Mouse (Mus musculus) limb, embryonic 11.5 days (tissue): Measurements from ENCODE around the gene Cacna1i. TPM values are rescaled to one million over a fixed set of nuclear protein-coding genes. Genes with fewer than 3 reads are reported as not detected.
A peak's percentile ranks its signal among the peaks of the same experiment; 100 is the strongest.

Experiments used
- ATAC-seq: fragments of 200-750 bp; cut with Nextera tagmentation; 2 replicates; pipeline ENCODE4 v1.8.0; 2017; ENCODE audit warnings: low read depth; ENCODE audit not compliant: insufficient number of reproducible peaks, low FRiP score, low TSS enrichment
- DNase-seq: peaks from one replicate; pipeline ENCODE4 v3.0.0-alpha.2; 2015; ENCODE audit warnings: low spot score
- H3K27ac ChIP-seq: fragments of 300-500 bp; sonication (generic); replicated peaks from 2 replicates; pipeline ENCODE4 v1.5.1; 2014; ENCODE audit warnings: low read depth, mild to moderate bottlenecking, low read length
- H3K27me3 ChIP-seq: fragments of 300-500 bp; sonication (generic); 2 replicates; pipeline ENCODE4 v1.6.1; 2014; ENCODE audit warnings: mild to moderate bottlenecking, low read length, mixed read lengths; ENCODE audit not compliant: control insufficient read depth, insufficient read depth
- H3K36me3 ChIP-seq: fragments of 300-500 bp; sonication (generic); 2 replicates; pipeline ENCODE4 v1.6.1; 2014; ENCODE audit warnings: mild to moderate bottlenecking, low read length, moderate library complexity, mixed read lengths; ENCODE audit not compliant: control insufficient read depth, insufficient read depth
- H3K4me1 ChIP-seq: fragments of 300-500 bp; sonication (generic); 2 replicates; pipeline ENCODE4 v1.6.1; 2014; ENCODE audit warnings: low read length, mixed read lengths; ENCODE audit not compliant: control insufficient read depth, insufficient read depth
- H3K4me2 ChIP-seq: fragments of 300-500 bp; sonication (generic); 2 replicates; pipeline ENCODE4 v1.6.1; 2014; ENCODE audit warnings: low read depth, mild to moderate bottlenecking, moderate library complexity; ENCODE audit not compliant: severe bottlenecking
- H3K4me3 ChIP-seq: fragments of 300-500 bp; sonication (generic); 2 replicates; pipeline ENCODE4 v1.5.1; 2014; ENCODE audit warnings: low read depth, low read length
- H3K9ac ChIP-seq: fragments of 300-500 bp; sonication (generic); 2 replicates; pipeline ENCODE4 v1.6.1; 2014; ENCODE audit warnings: mild to moderate bottlenecking, low read length
- H3K9me3 ChIP-seq: fragments of 300-500 bp; sonication (generic); 2 replicates; pipeline ENCODE4 v1.6.1; 2016; ENCODE audit warnings: low read length; ENCODE audit not compliant: control insufficient read depth
- WGBS: fragments of 180-500 bp; shearing (Covaris S2); extraction: QIAGEN DNeasy Blood & Tissue Kit; methylation state at CpG from one replicate; pipeline ENCODE4 v1.1.7; 2014; 5-methylcytosine and 5-hydroxymethylcytosine counted together
- polyA plus RNA-seq: library from polyadenylated mRNA; unstranded; fragments of >200 nt; fragmentation: Nextera tagmentation; extraction: Ambion mirVana; gene quantifications from 2 replicates; pipeline ENCODE4 v1.2.1, GENCODE M21; 2014

Gene Cacna1i
- polyA plus RNA-seq, 1 experiment from 2014 or later: not detected

DNA sequence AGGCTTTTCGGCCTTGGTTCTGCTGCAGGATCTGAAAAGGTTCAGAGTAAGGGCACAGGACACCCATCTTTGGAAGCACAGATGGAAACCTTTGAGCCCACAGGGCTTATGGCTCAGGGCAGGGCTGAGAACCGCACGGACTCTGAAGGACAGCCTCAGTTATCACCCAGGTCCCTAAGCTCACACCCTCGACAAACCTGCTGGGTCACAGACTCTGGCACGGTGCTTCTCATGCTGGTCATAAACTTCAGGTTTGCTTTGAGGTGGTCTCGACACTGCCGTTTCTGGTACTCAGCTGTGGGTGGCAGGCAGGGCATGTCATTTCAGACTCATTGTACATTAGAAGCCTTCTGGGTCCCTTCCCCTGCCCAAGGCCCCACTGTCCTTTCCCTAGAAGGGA is 25.9 kb upstream of the Cacna1i start:
- Histone ChIP-seq H3K4me3 (no peak overlapping the region), H3K27ac (no peak overlapping the region), H3K4me2 (no peak overlapping the region), H3K36me3 (peaks cover 24% of the 10 kb centered on the region; the same call in 1 of the 2 replicates), H3K9me3 (no peaks in the 10 kb centered on the region), H3K27me3 (no peaks in the 10 kb centered on the region), H3K4me1 (peaks cover 15% of the 10 kb centered on the region), H3K9ac (no peak overlapping the region)
- DNase-seq (no peak), ATAC-seq (no peak)
- 77% methylated on average over 7 of the region's 7 CpGs for WGBS

DNA sequence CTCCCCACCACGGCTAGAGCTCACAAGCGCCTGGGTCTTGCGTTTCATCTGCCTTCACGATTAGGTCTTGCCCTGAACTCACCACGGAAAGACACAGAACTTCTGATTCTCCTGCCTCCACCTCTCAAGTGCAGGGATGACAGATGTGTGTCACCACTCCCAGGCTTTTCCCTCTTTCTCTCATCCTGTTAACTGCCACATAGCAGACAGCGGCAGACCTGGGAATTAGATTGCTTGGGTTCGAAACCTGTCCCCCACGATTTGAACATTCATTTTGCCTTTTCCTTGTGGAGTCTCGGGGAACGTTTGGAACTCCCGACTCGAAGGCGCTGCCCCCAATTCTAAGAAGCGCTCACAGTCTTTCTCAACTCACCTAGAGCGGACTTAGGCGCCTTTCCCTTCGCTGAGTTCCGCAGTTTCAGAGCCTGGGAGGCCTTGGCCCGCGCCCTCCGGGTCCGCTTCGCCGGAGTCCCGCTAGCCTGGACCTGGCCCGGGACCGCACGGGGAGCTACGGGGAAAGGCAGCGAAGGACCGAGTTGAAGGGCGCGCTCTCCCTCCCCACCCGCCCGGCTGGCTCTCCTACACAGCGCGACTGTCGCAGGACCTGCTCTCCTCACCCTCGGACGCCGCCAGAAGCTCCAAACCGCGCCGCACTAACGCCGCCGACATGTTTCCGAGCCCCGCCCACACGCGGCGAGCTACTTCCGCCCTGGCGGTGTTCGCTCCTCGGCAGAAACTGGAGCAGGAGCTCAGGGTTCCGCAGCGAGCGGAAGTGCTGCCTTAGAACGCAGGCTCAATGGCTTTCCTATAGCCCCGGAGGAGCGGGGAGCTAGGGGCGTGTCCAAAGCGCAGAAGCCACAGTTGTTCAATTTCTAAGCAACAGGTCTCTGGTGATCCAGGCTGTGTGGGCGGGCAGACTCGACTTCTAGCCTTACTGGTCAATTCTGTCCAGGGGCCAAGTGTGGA is 23.1 kb upstream of the Cacna1i start, which contains the start of gene Rps19bp1:
Gene Rps19bp1 (minus strand): TSS at position 706 of the 966 bp plus-strand sequence.
- peak within 1 kb of the TSS; percentile 73 for H3K4me2 ChIP-seq
- H3K9ac ChIP-seq: peak within 1 kb of the TSS; percentile 67
- WGBS: 1% methylated on average over 66 of the region's 66 CpGs
- peak; percentile 81 for ATAC-seq
- peak within 1 kb of the TSS; percentile 72 for H3K4me3 ChIP-seq
- peak within 1 kb of the TSS; percentile 3; the same call in 1 of the 2 replicates for H3K27ac ChIP-seq
- H3K36me3 ChIP-seq: 0 out of 2 replicates have a peak, but pooled peaks cover 5% of the 10 kb centered on the region
- H3K27me3 ChIP-seq: no peaks in the 10 kb centered on the region
- peak; percentile 95 for DNase-seq
- no peaks in the 10 kb centered on the region for H3K9me3 ChIP-seq
- H3K4me1 ChIP-seq: peaks cover 6% of the 10 kb centered on the region

DNA sequence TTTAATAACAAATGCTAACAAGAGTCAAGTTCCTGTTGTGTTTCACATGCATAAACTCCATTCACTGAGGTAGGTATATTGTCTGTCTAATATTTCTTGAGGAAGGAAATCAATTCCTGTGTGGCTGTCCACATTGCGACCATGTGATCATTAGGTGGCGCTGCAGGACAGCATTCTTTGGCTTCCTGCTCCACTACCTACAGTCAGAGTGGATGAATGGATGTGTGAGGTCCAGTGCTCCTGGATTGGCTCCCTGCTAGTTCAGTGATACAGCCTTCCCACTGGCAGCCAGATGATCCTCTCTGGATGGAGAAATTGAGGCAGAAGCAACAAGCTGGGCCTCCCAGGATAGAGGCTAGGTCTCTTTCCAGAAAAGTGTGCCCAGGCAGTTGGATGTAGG is 20.8 kb upstream of the Cacna1i start:
- Histone ChIP-seq H3K9me3 (no peaks in the 10 kb centered on the region), H3K4me2 (no peak overlapping the region), H3K27ac (no peak overlapping the region), H3K9ac (no peak overlapping the region), H3K4me3 (no peak overlapping the region), H3K4me1 (peaks cover 6% of the 10 kb centered on the region), H3K27me3 (no peaks in the 10 kb centered on the region), H3K36me3 (no peaks in the 10 kb centered on the region)
- ATAC-seq: no peak
- 2% methylated on average over 2 of the region's 2 CpGs for WGBS
- peak; percentile 83 for DNase-seq

DNA sequence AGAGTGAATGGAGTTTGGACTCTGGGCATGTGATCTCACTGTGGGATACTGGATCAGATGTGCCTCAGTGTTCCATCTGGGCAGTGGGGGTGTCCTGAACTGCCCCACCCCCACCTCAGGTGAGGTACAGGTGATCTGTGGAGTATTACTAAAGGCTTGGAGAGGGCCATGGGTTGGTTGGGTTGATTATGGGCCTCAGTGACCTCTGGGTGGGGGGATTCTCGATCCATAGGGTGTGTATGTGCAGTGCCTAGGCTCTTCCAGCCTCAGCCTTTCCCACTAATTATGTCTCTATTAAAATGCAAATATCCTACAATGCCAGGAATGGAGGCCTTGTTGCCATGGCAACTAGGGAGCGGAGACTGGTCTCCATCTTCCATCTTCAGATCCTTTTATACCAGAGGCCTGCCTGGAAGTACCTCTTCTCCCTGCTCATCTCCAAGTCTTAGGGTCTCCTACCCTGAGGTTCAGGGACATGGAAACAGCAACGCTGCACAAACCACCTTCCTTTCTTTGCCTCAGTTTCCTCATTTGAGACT is 15.1 kb upstream of the Cacna1i start:
- DNase-seq: no peak
- no peaks in the 10 kb centered on the region for H3K36me3 ChIP-seq
- WGBS: 76% methylated on average over 3 of the region's 3 CpGs
- H3K4me1 ChIP-seq: no peaks in the 10 kb centered on the region
- H3K4me2 ChIP-seq: no peak overlapping the region
- H3K9ac ChIP-seq: no peak overlapping the region
- ATAC-seq: no peak
- no peaks in the 10 kb centered on the region for H3K9me3 ChIP-seq
- H3K27me3 ChIP-seq: no peaks in the 10 kb centered on the region
- no peak overlapping the region for H3K27ac ChIP-seq
- H3K4me3 ChIP-seq: no peak overlapping the region

DNA sequence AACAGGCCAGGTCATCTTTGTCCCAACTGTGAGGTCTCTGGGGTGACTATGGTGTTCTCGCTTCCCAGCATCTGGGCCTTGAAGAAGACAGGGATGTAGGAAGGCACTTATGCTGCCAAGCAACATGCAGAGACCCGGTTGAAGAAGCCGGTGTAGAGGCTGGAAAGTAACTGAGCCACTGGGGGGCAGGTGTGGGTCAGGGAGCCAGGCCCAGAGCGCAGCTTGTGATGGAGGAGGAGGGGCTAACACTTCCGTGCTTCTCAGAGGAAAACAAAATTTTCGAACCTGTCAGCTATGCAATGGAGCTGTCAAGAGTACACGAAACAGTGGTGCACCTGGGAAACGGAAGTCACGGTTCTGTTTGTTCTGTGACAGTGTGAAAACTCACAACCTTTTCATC is 9.9 kb upstream of the Cacna1i start:
- Histone ChIP-seq H3K4me3 (no peak overlapping the region), H3K4me2 (no peak overlapping the region), H3K4me1 (no peaks in the 10 kb centered on the region), H3K27ac (no peak overlapping the region), H3K9ac (no peak overlapping the region), H3K27me3 (no peaks in the 10 kb centered on the region), H3K36me3 (no peaks in the 10 kb centered on the region), H3K9me3 (no peaks in the 10 kb centered on the region)
- no peak for ATAC-seq
- no peak for DNase-seq
- 39% methylated on average over 9 of the region's 9 CpGs for WGBS

DNA sequence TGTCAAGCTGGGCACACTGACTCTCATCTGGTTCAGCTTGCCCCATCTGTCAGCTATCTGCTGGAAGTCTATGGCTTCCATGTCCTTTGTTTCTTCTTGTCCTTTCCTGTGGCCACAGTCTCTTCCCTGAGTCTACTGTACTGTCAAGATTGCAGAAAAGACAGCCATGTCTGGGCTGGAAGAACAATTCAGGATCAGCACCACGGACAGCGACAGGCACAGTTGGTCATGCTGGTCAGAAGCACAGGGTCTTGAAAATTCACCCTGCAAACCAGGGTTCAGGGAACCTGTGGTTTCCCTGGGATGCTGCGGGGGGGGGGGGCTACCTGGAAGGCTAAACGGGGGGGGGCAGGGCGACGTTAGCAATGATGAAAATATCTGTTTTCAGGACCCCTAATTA is 9.4 kb upstream of the Cacna1i start:
- H3K4me2 ChIP-seq: no peak overlapping the region
- no peak overlapping the region for H3K4me3 ChIP-seq
- H3K9me3 ChIP-seq: no peaks in the 10 kb centered on the region
- no peaks in the 10 kb centered on the region for H3K36me3 ChIP-seq
- WGBS: 2% methylated on average over 6 of the region's 6 CpGs
- H3K9ac ChIP-seq: no peak overlapping the region
- no peak for ATAC-seq
- peak; percentile 93 for DNase-seq
- H3K4me1 ChIP-seq: no peaks in the 10 kb centered on the region
- no peaks in the 10 kb centered on the region for H3K27me3 ChIP-seq
- H3K27ac ChIP-seq: no peak overlapping the region

DNA sequence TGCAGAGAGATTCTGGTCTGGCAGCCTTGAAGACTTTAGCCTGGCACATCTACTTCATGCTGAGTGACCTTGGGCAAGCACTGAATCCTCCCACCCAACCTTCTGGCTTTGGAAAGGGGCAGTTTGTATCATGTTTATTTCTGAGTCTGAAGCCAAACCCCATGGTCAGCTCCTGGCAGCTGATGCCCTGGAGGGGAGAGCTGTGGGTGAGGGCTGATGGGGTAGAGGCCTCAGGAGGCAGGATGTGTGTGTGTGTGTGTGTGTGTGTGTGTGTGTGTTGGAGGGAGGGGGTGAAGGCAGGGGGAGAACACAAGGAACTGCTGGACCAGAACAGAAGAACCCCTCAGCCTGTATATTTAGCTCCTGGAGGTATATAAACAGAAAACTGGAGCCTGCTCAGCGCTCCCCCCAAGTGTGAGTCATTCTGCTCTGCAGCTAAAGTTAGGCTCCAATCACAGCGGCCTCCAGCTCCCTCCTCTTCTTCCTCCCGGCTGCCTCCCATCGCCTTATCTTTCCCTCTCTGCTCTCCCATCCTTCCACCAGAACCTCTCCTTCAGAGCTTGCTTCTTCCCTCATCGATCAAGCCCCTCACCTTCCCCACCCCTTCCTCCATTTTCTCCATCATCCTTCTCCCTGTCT is 8.8 kb upstream of the Cacna1i start:
- H3K27me3 ChIP-seq: no peaks in the 10 kb centered on the region
- DNase-seq: no peak

DNA sequence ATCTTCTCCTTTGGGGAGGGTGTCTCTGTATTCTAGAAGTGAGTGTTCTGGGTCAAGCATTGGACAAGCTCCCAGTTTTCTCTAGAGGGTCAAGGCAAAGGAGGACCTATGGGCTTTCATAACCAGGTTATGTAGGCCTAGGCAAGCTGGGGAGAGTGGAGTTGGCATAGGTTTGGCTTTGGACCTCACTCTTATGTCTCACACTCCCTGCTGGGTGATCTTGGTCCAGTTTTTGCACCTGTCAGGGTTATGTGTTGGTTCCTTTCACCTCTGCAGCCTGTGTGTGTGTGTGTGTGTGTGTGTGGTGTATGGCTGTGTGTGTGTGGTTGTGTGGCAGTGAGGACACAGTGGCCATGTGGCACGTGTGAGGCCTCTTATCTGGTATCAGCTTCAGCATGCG is 8.0 kb upstream of the Cacna1i start:
- Histone ChIP-seq H3K4me2 (no peak overlapping the region), H3K9ac (no peak overlapping the region)

More for the DNA sequence above, 8.8 kb upstream of the Cacna1i start:
- H3K4me2 ChIP-seq: no peak overlapping the region
- WGBS: 84% methylated on average over 5 of the region's 5 CpGs
- H3K4me1 ChIP-seq: no peaks in the 10 kb centered on the region
- H3K4me3 ChIP-seq: no peak overlapping the region
- H3K27ac ChIP-seq: no peak overlapping the region
- no peak overlapping the region for H3K9ac ChIP-seq
- ATAC-seq: no peak
- H3K9me3 ChIP-seq: no peaks in the 10 kb centered on the region
- no peaks in the 10 kb centered on the region for H3K36me3 ChIP-seq

More for the DNA sequence above, 8.0 kb upstream of the Cacna1i start:
- Histone ChIP-seq H3K4me1 (no peaks in the 10 kb centered on the region), H3K36me3 (no peaks in the 10 kb centered on the region), H3K4me3 (no peak overlapping the region), H3K27me3 (no peaks in the 10 kb centered on the region), H3K9me3 (no peaks in the 10 kb centered on the region), H3K27ac (no peak overlapping the region)
- ATAC-seq: no peak
- no peak for DNase-seq
- WGBS: 84% methylated on average over 2 of the region's 2 CpGs
